Mouse (Mus musculus): ENCODE results near the gene Stag2.

Gene Stag2

DNA sequence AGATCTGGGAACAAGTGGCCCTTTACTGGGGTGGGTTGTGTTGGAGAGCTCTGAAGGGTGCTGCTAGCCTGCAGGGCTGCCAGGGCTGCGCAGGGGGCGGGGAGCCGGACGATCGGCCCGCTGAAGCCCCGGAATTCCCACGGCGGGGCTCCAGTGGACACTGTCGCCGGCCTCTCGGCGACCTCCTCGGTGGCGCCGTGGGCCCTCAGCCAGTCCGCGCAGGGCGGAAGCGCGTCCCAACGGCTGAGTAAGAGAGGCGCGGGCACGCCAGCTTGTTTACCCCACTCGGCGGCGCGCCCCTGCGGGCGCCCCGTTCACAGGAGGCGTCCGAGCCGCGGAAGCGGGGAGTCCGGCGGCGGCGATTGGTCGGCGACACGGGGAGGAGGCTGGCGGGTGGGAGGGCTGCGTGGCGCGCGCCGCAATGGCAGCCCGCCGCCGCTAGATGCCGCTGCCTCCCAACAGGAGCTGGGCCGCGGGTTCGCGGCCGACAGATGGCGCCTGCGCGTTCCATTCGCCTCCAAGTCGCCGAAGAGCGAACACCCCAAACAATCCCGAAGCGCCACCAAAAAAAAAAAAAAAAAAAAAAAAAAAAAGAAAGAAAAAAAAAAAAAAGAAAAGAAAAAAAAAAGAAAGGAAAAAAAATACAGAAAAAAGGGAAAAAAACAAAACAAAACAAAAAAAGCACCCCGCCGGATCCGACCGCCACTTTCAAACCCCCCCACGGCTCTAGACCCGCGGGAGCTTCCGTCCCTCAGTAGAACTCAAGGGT is at the start of gene Stag2:
Gene Stag2 (plus strand): TSS at position 530 of the 769 bp plus-strand sequence.
- DNase-seq, result peak; percentile 78 to 84

DNA sequence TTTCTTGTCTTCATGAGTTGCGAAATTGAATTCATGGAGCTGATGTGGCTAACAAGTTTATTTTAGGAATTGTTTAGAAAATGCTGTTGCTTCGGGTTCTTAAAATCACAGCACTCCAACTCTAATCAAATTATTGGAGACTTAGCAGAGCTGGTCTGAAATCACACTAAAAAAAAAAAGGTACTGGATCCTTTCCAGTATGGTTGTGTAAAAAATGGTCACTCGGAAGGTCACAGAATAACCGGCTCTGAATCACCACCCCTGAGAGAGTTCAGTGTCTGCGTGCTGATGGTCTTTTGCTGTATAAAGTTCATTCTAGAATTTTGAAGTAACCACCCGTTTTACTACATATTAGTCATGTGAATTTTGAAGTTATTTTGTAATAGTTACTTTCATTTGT is 42.0 kb upstream of the Stag2 start:
- no peak for DNase-seq

DNA sequence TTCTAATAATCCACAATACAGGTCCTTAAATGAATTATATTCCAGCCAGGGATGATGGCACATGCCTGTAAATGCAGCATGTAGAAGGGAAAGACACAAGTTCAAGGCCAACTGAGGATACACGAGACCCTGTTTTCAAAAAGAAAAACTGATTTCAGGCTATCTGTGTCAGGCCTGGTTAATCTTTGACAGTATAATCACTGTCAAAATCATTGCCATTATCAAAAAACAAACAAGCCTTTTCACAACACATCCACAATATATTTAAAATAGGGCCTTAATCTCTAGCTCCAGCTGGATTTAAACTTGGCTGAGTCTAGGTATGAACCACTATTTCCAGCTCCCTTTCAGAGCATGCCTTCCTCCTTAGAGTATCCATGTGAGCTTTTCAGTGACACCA is 38.5 kb upstream of the Stag2 start:
- no peak for DNase-seq

DNA sequence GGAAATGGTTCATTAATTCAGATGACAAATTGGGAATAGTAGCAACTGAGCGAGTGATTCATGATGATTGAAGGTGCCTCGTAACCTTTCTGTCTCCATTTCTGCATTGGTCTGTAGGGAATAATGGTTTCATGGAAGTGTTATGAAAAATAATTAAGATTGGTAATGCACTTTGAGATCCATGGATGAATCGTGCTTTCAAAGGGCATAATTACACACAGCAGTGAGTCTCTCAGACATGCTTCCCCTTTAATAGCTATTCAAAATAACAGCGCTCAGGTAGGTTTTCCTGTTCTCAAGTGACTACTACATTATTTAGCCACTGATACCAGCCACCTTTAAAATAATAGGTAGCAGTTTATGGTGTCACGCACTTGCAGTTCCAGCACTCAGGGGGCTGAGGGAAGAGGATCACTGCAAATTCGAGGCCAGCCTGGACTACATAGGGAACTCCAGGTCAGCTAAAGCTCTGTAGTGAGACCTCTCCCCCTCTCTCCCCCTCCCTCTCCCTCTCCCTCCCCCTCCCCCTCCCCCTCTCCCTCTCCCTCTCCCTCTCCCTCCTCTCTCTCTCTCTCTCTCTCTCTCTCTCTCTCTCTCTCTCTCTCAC is 29.6 kb upstream of the Stag2 start:
- no peak for DNase-seq

DNA sequence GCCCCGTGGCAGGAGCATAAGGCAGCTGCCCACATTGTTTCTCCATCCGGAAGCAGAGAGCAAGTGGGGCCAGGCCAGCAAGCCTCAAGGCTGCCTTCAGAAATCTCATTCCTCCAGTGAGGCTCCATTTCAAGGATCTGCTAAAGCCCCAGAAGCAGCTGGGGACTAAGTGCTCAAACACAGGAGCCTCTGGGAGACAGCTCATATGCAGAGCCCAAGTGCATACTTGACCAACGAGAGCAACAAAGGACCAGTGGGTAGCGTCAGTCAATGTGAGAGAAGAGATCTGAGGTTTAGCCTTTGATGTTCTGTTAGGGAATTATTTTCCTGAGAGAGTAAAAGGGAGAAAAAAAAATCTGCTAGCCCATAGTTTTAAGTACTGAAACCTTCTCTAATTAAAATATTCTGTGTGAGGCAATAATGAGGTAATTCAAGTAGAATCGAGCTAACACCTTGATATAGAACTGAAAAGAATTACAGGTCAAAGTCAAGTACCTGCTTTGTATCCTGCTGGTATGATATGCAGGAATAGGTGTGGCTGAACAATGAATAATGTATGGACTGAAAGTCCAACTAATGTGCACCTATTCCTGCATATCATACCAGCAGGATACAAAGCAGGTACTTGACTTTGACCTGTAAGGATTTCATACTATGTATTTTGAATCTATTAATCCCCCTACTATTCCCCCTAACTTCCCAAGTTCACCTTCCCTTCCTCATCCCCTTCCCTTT is 24.0 kb upstream of the Stag2 start:
- DNase-seq, result no peak

DNA sequence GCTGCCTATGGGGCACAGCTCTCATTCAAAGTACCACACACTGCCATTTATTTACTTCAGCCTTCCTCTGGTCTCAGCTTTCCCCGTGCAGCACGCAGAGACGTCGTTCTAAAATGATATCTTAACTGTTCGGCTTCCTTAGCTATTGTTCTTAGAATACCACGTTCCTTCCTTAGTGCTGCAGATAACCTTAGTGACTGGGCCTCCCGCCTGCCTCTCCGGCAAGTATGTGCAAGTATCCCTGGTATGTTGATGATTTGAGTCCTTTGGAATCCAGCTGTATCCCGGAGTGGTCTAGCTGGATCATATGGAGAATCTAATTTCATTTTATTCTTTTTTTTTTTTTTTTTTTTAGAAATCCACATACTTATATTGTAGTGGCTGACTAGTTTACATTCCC is 9.2 kb upstream of the Stag2 start:
- DNase-seq, result no peak

GRCm38 (mm10) chrX:42142620-42143019 is 6.5 kb upstream of the Stag2 start:
- DNase-seq, result no peak

- no peak for DNase-seq
Observed at GRCm38 (mm10) chrX:42143991-42144390, 5.1 kb upstream of the Stag2 start.

- peak in 1 of 2 experiments; percentile 9 for DNase-seq
Observed at GRCm38 (mm10) chrX:42148016-42148451, 1.1 kb upstream of the Stag2 start.

DNA sequence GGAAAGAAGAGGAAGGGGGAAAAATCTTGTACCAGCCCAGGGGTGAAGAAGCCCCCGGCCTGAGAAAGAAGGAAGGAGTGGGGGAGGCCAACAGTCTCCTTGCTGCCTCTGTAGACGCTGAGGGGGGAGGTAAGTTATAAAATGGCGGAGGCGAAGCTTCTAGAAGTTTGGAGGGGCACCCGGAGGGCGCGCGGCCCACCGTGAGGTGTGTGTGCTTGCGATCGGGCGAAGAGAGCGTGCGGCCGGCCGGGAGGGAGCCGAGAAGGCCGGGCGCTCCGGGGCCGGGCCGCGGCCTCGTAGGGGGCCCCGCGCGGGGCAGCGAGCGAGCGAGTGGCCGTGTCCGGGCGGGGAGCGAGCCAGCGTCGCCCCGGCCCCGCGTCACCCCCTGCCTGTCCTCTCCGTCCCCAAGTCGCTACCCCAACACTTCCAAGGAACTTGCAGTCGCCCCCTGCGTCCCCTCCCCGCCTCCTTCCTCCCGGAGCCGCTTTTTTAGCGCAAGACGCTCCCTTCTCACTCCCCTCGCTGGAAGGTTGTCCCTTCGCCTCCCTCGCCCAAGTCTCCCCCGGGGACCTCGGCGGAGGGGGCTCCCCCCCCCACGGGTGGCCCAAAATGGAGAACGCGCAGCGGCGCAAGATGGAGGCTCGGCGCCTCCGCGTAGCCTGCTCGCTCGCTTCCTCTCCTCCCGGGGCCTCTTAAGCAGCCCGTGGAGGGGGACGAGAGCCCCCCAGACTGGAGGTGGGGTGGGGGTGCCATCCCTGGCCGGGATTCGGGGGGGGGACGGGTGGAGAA is 634 bp downstream of the Stag2 start:
- DNase-seq, result peak; percentile 42 to 62

DNA sequence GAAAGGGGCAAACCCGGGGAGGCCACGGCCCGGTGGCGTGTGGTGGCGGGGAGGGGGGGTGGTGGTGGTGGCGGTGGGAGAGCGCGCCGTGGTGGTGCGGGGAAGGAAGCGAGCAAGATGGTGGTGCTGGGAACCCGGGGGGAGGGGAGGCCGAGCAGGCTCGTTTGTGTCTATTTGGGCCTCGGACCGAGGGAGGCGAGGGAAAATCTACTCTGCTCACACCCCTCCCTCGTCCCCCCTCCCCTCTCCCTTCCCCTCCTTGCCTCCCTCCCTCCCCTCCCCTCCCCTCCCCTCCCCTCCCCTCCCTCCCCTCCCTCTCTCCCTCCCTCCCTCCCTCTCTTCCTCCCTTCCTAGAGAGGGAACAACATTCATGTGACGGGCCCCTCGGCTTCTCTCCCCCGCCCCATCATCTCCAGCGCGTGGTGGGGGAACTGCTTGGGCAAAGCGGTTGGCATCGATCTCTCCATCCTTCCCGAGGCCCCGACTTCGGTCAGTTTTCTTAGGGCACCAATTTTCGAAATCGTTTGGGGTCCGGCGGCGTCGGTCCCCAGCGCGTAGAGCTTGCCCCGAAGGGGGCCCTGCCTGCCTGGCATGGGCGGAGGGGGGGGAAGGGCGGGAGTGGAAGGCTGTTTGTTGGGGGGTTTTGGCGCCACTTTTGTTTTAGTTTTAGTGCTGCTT is 1.4 kb downstream of the Stag2 start:
- DNase-seq, result peak; percentile 67 to 86

GRCm38 (mm10) chrX:42151024-42151754 is 2.1 kb downstream of the Stag2 start:
- peak; percentile 2 to 19 for DNase-seq

DNA sequence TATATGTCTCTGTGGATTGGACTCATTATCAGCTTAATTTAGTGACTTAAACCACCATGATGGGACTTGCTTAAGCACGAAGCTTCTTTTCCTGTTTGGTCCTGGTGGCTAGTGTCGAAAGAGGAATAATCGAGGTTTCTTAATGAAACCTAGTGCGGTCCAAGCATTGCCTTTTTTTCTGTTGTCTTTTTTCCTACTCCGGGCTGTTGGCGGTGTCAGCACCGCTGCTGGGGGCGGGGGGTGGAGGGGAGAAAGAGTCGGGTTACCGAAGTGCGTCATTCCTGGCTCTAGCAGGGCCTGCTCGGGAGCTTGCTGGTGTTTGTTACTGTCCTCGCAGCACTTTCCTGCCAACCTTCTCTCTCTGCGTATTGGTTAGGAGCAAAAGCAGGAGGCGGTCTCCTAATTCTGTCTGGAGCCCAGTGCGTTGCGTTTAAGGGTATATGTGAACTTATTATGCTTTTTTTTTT is 2.8 kb downstream of the Stag2 start:
- peak; percentile 74 to 78 for DNase-seq

DNA sequence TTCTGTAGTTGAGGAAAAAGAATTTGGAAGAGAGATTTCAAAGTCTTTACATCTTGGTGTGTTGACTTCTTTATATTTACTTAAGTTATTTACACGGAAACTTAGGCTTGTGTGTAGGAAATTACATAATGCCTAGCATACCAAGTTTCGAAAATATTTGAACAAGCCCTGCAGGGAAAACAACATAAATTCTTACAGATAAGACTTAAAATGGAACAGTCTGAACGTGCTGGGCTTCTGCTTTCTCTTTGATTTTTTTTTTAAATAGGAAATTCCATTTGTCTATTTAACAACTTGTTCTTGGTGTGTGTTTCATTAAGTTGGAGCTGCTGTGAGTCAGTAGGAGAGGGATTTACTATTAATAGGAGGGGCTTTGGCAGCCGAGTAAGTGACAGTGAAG is 3.9 kb downstream of the Stag2 start:
- DNase-seq, result no peak

GRCm38 (mm10) chrX:42165455-42165854 is 16.3 kb downstream of the Stag2 start:
- DNase-seq, result no peak

GRCm38 (mm10) chrX:42170811-42171210 is 21.7 kb downstream of the Stag2 start:
- DNase-seq, result no peak

- no peak for DNase-seq
Observed at GRCm38 (mm10) chrX:42187590-42187989, 38.5 kb downstream of the Stag2 start.

GRCm38 (mm10) chrX:42188825-42189426 is 39.8 kb downstream of the Stag2 start:
- DNase-seq, result no peak

- no peak for DNase-seq
Observed at GRCm38 (mm10) chrX:42194608-42195007, 45.5 kb downstream of the Stag2 start.

- no peak for DNase-seq
Observed at GRCm38 (mm10) chrX:42202482-42202881, 53.4 kb downstream of the Stag2 start.

DNA sequence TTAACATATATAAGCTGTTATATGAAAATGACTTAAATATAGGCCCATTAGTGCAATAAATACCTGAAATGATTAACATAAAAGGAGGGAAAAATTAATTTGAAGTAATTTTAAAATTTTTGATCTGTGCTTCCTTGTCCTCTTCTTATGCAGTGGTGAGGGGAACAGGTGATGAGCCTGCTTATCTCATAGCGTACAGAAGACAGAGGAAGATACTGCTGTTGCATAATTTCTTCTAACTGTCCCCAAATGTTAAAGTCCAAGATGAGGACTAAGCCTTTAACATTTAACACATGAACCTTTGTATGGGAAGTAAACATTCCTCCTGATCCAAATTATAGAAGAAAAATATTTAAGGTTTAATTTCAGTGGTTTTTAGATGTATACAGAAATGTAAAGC is 66.6 kb downstream of the Stag2 start:
- DNase-seq, result no peak

Data from cerebellum, postnatal 36 days (tissue).